Mouse (Mus musculus): ENCODE results near the gene Slc35a1. TPM values are rescaled to one million over a fixed set of nuclear protein-coding genes. Genes with fewer than 3 reads are reported as not detected.

Gene Slc35a1
- polyA plus RNA-seq, 1 experiment from 2014 or later = 22.9 TPM

DNA sequence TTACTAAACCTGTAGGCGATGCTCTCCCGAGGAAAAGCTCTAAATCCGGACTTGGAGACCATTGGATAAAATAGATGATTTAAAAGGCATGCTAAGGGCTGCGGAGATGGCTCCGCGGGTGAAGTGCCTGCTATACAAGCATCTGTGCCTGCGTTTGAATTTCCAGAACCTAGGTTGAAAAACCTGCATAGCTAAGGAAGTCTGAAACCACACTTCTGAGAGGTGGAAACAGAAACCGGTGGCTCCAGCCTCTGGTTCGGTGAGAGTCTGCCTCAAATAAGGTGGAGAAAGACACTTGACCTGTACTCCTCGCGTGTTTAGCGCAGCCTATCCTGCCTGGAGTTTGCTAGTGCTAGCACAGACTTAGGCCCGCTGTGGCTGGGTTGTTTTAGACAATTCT is 71.9 kb downstream of the Slc35a1 start:
- Histone ChIP-seq H3K4me2 (ENCODE audit: low read length) (peak overlapping the region; percentile 95), H3K4me3 (ENCODE audit: low read depth, low read length) (peak overlapping the region; percentile 58), H3K27me3 (replicated peaks; ENCODE audit: control insufficient read depth, insufficient read depth, low read length) (no peaks in the 10 kb centered on the region), H3K36me3 (ENCODE audit: control insufficient read depth, insufficient read depth, low read length) (peaks cover 5% of the 10 kb centered on the region; the same call in 1 of the 2 replicates), H3K9me3 (replicated peaks; ENCODE audit: control insufficient read depth, low read length) (no peaks in the 10 kb centered on the region), H3K9ac (ENCODE audit: low read length) (peak overlapping the region; percentile 83), H3K4me1 (ENCODE audit: control insufficient read depth, insufficient read depth, low read length) (peaks cover 15% of the 10 kb centered on the region), H3K27ac (ENCODE audit: low read depth, low read length) (0 out of 2 replicates have a peak overlapping the region, but pooled peaks have one; percentile 87)
- ATAC-seq (peak; percentile 8; the same call in 1 of the 2 replicates), DNase-seq (ENCODE audit: low spot score) (peak; percentile 6)
- WGBS = 2% methylated on average over 13 of the region's 13 CpGs

DNA sequence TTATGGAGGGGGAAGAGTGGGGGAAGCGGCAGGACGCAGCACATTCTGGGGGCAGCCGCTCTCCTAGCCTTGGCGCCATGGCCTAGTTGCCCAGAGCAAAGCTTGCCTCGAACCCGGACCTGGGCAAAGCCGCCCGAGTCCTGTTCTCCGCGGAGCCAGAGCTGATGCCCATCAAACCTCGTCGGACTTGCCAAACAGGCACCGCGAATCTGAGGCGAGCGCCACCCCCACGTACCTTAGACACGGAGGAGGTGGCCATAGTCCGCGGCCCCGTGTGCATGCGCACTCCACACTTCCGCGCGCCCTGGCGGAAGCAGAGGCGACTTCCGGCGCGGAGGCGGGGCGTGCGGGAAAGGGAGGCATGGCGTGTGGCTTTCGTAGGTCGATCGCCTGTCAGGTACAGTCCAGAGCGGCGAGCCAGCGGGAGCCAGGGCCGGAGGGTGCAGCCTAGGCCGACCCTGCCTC is 72.6 kb downstream of the Slc35a1 start, which contains the start of the genes Orc3 and Rars2:
Gene Orc3 (minus strand): TSS at position 315 of the 465 bp plus-strand sequence.
Gene Rars2 (plus strand): TSS at position 328 of the 465 bp plus-strand sequence.
- under 1% methylated on average over 42 of the region's 42 CpGs for WGBS
- H3K27ac ChIP-seq (ENCODE audit: low read depth, low read length) = peak within 1 kb of the TSS; percentile 87
- peak within 1 kb of the TSS; percentile 95 for H3K4me2 ChIP-seq (ENCODE audit: low read length)
- H3K9me3 ChIP-seq (replicated peaks; ENCODE audit: control insufficient read depth, low read length) = no peaks in the 10 kb centered on the region
- DNase-seq (ENCODE audit: low spot score) (peak; percentile 92), ATAC-seq (peak; percentile 99)
- H3K9ac ChIP-seq (ENCODE audit: low read length) = peak within 1 kb of the TSS; percentile 83
- peaks cover 5% of the 10 kb centered on the region for H3K36me3 ChIP-seq (ENCODE audit: control insufficient read depth, insufficient read depth, low read length)
- peaks cover 15% of the 10 kb centered on the region for H3K4me1 ChIP-seq (ENCODE audit: control insufficient read depth, insufficient read depth, low read length)
- no peaks in the 10 kb centered on the region for H3K27me3 ChIP-seq (replicated peaks; ENCODE audit: control insufficient read depth, insufficient read depth, low read length)
- H3K4me3 ChIP-seq (ENCODE audit: low read depth, low read length) = peak within 1 kb of the TSS; percentile 58

- peak overlapping the region; percentile 95 for H3K4me2 ChIP-seq (ENCODE audit: low read length)
- H3K36me3 ChIP-seq (ENCODE audit: control insufficient read depth, insufficient read depth, low read length) = peaks cover 7% of the 10 kb centered on the region
- no peak for ATAC-seq
- peaks cover 15% of the 10 kb centered on the region for H3K4me1 ChIP-seq (ENCODE audit: control insufficient read depth, insufficient read depth, low read length)
- 60% methylated on average over 6 of the region's 6 CpGs for WGBS
- DNase-seq (ENCODE audit: low spot score) = no peak
- H3K27ac ChIP-seq (ENCODE audit: low read depth, low read length) = no peak overlapping the region
- no peaks in the 10 kb centered on the region for H3K27me3 ChIP-seq (replicated peaks; ENCODE audit: control insufficient read depth, insufficient read depth, low read length)
- H3K4me3 ChIP-seq (ENCODE audit: low read depth, low read length) = peak overlapping the region; percentile 58
- H3K9me3 ChIP-seq (replicated peaks; ENCODE audit: control insufficient read depth, low read length) = no peaks in the 10 kb centered on the region
- peak overlapping the region; percentile 83; the same call in 1 of the 2 replicates for H3K9ac ChIP-seq (ENCODE audit: low read length)
Measured at GRCm38 (mm10) chr4:34613571-34614145, 73.6 kb downstream of the Slc35a1 start.

Other genes with a start within 250 kb of the Slc35a1 start
- gene Akirin2, start 136.5 kb downstream of the Slc35a1 start, polyA plus RNA-seq (2014; fragmentation: Nextera tagmentation; extraction: Ambion mirVana) = 55.9 and 67.5 TPM in 2 replicates
- 103 and 115 TPM in 2 replicates for gene Orc3, start 72.5 kb downstream of the Slc35a1 start, polyA plus RNA-seq (2014; fragmentation: Nextera tagmentation; extraction: Ambion mirVana)
- gene Rars2, start 72.5 kb downstream of the Slc35a1 start, polyA plus RNA-seq (2014; fragmentation: Nextera tagmentation; extraction: Ambion mirVana) = 54.2 and 54.4 TPM in 2 replicates
- 3.0 and 3.2 TPM in 2 replicates for gene Cfap206, start 42.8 kb upstream of the Slc35a1 start, polyA plus RNA-seq (2014; fragmentation: Nextera tagmentation; extraction: Ambion mirVana)
- not detected in 2 replicates for gene Gm136, start 68.8 kb upstream of the Slc35a1 start, polyA plus RNA-seq (2014; fragmentation: Nextera tagmentation; extraction: Ambion mirVana)
- gene Smim8, start 91.0 kb upstream of the Slc35a1 start, polyA plus RNA-seq (2014; fragmentation: Nextera tagmentation; extraction: Ambion mirVana) = 55.0 and 68.2 TPM in 2 replicates
- 38.8 and 41.6 TPM in 2 replicates for gene Zfp292, start 195.5 kb upstream of the Slc35a1 start, polyA plus RNA-seq (2014; fragmentation: Nextera tagmentation; extraction: Ambion mirVana)
- 0.36 TPM in 1 of 2 replicates, not detected in the other for gene Cga, start 206.3 kb upstream of the Slc35a1 start, polyA plus RNA-seq (2014; fragmentation: Nextera tagmentation; extraction: Ambion mirVana)